Mouse (Mus musculus) embryonic facial prominence, embryonic 12.5 days (tissue): Measurements from ENCODE around the gene Zmiz1. TPM values are rescaled to one million over a fixed set of nuclear protein-coding genes. Genes with fewer than 3 reads are reported as not detected.

Experiments
- ATAC-seq: fragments of 200-750 bp; cut with Nextera tagmentation; 2 replicates; pipeline ENCODE4 v1.8.0; 2017; ENCODE audit not compliant: insufficient number of reproducible peaks, insufficient read depth, low FRiP score, low TSS enrichment
- H3K27ac ChIP-seq: fragments of 300-500 bp; sonication (generic); 2 replicates; pipeline ENCODE4 v1.5.1; 2016; ENCODE audit warnings: mild to moderate bottlenecking
- H3K27me3 ChIP-seq: fragments of 300-500 bp; sonication (generic); 2 replicates; pipeline ENCODE4 v1.6.1; 2016; ENCODE audit warnings: mild to moderate bottlenecking, moderate library complexity
- H3K36me3 ChIP-seq: fragments of 300-500 bp; sonication (generic); 2 replicates; pipeline ENCODE4 v1.6.1; 2016; ENCODE audit warnings: mild to moderate bottlenecking
- H3K4me1 ChIP-seq: fragments of 300-500 bp; sonication (generic); 2 replicates; pipeline ENCODE4 v1.6.1; 2016
- H3K4me2 ChIP-seq: fragments of 300-500 bp; sonication (generic); replicated peaks from 2 replicates; pipeline ENCODE4 v1.6.1; 2016; ENCODE audit warnings: mild to moderate bottlenecking, moderate library complexity
- H3K4me3 ChIP-seq: fragments of 300-500 bp; sonication (generic); 2 replicates; pipeline ENCODE4 v1.5.1; 2016; ENCODE audit warnings: mild to moderate bottlenecking
- H3K9ac ChIP-seq: fragments of 300-500 bp; sonication (generic); 2 replicates; pipeline ENCODE4 v1.6.1; 2016; ENCODE audit warnings: mild to moderate bottlenecking, moderate library complexity
- H3K9me3 ChIP-seq: fragments of 300-500 bp; sonication (generic); 2 replicates; pipeline ENCODE4 v1.6.1; 2016; ENCODE audit warnings: mild to moderate bottlenecking, moderate library complexity
- WGBS: fragments of 180-500 bp; shearing (Covaris S2); methylation state at CpG from one replicate; pipeline ENCODE4 v1.1.7; 2016; 5-methylcytosine and 5-hydroxymethylcytosine counted together
- polyA plus RNA-seq: library from polyadenylated mRNA; unstranded; fragments of >200 nt; fragmentation: Nextera tagmentation; extraction: Ambion mirVana; gene quantifications from 2 replicates; pipeline ENCODE4 v1.2.1, GENCODE M21; 2016

Gene Zmiz1
- polyA plus RNA-seq, 1 experiment from 2014 or later, result 43.8 TPM

DNA sequence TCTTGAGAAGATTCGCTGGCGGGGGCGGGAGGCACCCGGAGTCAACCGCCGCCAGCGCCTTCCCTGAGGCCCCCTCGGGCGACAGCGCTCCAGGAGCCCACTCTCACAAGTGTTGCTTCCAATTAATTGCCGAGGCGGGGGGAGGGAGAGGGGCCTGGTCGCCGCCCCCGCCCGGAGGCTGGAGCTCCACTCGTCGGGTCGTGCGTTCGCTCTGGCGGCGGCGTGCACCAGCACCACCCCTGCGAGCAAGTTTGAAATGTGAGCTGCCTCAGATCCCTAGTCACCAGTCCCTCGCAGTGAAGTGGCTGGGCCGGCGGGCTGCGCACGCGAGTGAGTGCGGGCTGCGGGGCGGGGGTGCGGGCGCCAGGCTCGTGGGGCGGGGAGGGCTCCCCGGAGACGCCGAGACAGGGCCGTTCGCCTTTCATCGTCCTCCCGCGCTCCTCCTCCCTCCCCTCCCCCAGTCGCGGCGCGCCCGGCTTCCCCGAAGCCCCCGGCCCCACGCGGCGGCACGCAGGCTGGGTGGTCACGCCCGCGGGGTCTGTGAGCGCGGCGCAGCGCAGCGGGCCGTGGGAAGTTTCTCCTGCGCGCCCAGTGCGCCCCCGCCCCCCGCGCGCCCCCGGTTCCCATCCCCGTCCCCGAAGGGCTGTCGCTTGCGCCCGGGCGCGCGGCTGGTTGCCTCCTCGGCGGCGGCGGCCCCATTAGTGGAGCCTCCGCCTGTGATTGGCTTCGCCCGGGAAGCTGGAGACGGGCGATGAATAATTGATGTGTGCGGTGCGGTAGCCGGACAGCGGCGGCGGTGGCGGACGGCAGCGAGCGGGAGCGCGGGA lies 148.4 kb downstream of the Zmiz1 start:
- WGBS, result under 1% methylated on average over 95 of the region's 103 CpGs
- no peaks in the 10 kb centered on the region for H3K9me3 ChIP-seq
- ATAC-seq, result peak; percentile 50
- H3K4me2 ChIP-seq, result peak overlapping the region; percentile 82
- H3K27me3 ChIP-seq, result no peaks in the 10 kb centered on the region
- H3K4me3 ChIP-seq, result peak overlapping the region; percentile 72
- peaks cover 88% of the 10 kb centered on the region for H3K4me1 ChIP-seq
- H3K36me3 ChIP-seq, result no peaks in the 10 kb centered on the region
- H3K27ac ChIP-seq, result peak overlapping the region; percentile 98
- peak overlapping the region; percentile 87 for H3K9ac ChIP-seq

- peak overlapping the region; percentile 87 for H3K9ac ChIP-seq
- no peaks in the 10 kb centered on the region for H3K27me3 ChIP-seq
- H3K4me3 ChIP-seq, result peak overlapping the region; percentile 72
- H3K27ac ChIP-seq, result peak overlapping the region; percentile 98
- no peaks in the 10 kb centered on the region for H3K36me3 ChIP-seq
- no peaks in the 10 kb centered on the region for H3K9me3 ChIP-seq
- peak; percentile 48; the same call in 1 of the 2 replicates for ATAC-seq
- H3K4me1 ChIP-seq, result peaks cover 84% of the 10 kb centered on the region
- 0% methylated on average over 47 of the region's 53 CpGs for WGBS
- H3K4me2 ChIP-seq, result peak overlapping the region; percentile 82
These were observed 149.0 kb downstream of the Zmiz1 start for GRCm38 (mm10) chr14:25607968-25608491.

DNA sequence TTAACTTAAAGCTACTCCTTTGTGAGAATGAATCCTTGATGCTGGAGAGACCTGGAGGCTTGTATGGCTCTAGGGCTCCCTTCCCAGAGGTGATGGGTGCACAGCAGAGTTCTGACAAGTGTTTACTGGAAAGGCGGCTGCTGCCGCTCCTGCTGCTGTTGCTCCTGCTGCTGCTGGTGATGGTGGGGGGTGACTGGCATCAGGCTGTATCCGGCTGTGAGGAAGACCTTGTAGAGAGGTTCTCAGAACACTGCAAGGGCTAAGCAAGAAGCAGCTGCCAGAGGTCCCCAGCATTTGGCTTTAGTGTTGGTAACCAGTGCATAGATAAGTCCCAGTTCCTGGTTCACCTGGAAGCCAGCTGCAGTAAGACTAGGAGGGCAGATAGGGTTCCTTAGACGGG lies 149.6 kb downstream of the Zmiz1 start:
- WGBS, result 7% methylated on average over 4 of the region's 4 CpGs
- Histone ChIP-seq H3K27ac (peak overlapping the region; percentile 98), H3K4me1 (peaks cover 81% of the 10 kb centered on the region)

DNA sequence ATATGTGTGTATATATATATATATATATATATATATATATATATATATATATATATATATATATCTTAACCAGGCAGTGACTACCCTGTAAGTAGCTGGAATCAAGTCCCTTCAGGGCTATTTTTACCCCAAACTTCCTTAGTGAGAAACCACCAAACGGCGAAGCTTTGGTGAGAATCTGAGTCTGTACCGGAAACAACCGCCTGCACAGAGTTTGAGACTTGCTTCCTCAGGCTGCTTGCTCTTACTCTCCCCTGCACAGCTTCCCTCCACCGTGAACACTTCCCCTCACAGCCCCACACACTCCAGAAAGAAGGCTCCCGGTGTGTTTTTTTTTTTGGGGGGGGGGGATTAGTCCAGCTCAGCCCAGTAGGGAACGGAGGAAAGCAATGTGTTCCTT lies 150.4 kb downstream of the Zmiz1 start:
- Histone ChIP-seq H3K27me3 (no peaks in the 10 kb centered on the region), H3K4me2 (peak overlapping the region; percentile 26), H3K36me3 (no peaks in the 10 kb centered on the region), H3K4me3 (no peak overlapping the region), H3K4me1 (peaks cover 77% of the 10 kb centered on the region), H3K9me3 (no peaks in the 10 kb centered on the region), H3K9ac (no peak overlapping the region), H3K27ac (no peak overlapping the region)
- no peak for ATAC-seq
- 58% methylated on average over 7 of the region's 7 CpGs for WGBS

More for the DNA sequence above, 149.6 kb downstream of the Zmiz1 start:
- peak overlapping the region; percentile 87 for H3K9ac ChIP-seq
- no peaks in the 10 kb centered on the region for H3K9me3 ChIP-seq
- H3K4me3 ChIP-seq, result peak overlapping the region; percentile 72
- no peak for ATAC-seq
- H3K4me2 ChIP-seq, result peak overlapping the region; percentile 82
- H3K36me3 ChIP-seq, result no peaks in the 10 kb centered on the region
- no peaks in the 10 kb centered on the region for H3K27me3 ChIP-seq

DNA sequence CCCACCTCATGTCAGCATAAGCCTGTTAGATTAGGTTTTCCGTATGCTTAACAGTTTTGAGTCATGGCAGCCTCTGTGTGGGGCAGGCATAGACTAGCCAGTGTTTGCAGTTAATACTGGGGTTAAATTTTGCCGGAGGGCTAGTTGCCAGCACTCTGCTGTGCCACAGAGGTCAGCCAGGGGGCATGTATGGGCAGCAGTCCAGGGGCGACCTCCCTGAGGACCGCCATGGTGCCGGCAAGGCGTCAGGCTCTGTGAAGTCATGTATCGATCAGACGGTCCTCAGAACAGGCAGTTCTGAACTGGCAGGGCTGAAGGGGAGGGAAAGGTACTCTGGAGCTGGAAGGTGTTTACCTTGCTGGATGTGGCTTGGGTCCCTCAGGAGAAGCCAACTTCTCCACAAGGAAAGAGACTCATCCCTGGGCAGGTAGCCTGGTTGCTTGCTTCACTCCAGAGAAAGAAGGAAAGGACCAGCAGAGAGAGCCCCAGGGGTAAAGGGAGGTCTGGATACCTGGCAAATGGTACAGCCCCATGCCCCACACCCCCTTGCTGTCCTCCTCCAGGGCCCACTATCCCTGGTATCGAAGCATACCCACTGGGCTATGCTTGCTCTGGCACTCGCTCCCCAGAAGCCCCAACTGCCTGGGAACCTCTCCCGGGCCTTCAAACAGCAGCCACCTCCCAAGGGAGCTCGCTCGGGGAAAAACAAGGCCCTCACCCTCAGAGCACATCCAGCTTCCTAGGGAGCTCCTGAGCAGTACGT lies 151.6 kb downstream of the Zmiz1 start:
- Histone ChIP-seq H3K27ac (peak overlapping the region; percentile 61), H3K4me3 (no peak overlapping the region), H3K4me2 (peak overlapping the region; percentile 26), H3K4me1 (peaks cover 64% of the 10 kb centered on the region), H3K9ac (peak overlapping the region; percentile 19; the same call in 1 of the 2 replicates), H3K27me3 (no peaks in the 10 kb centered on the region), H3K36me3 (no peaks in the 10 kb centered on the region), H3K9me3 (no peaks in the 10 kb centered on the region)
- 40% methylated on average over 14 of the region's 14 CpGs for WGBS
- ATAC-seq, result no peak

GRCm38 (mm10) chr14:25611159-25611697 lies 152.2 kb downstream of the Zmiz1 start:
- H3K27me3 ChIP-seq, result no peaks in the 10 kb centered on the region
- WGBS, result 42% methylated on average over 9 of the region's 9 CpGs
- H3K9ac ChIP-seq, result peak overlapping the region; percentile 19; the same call in 1 of the 2 replicates
- H3K4me2 ChIP-seq, result peak overlapping the region; percentile 26; the same call in 1 of the 2 replicates
- no peak overlapping the region for H3K4me3 ChIP-seq
- peak overlapping the region; percentile 61 for H3K27ac ChIP-seq
- peaks cover 58% of the 10 kb centered on the region for H3K4me1 ChIP-seq
- no peaks in the 10 kb centered on the region for H3K36me3 ChIP-seq
- no peaks in the 10 kb centered on the region for H3K9me3 ChIP-seq
- ATAC-seq, result no peak

- Histone ChIP-seq H3K9ac (no peak overlapping the region), H3K4me2 (no peak overlapping the region), H3K4me3 (no peak overlapping the region), H3K27ac (peak overlapping the region; percentile 61), H3K27me3 (no peaks in the 10 kb centered on the region), H3K9me3 (no peaks in the 10 kb centered on the region), H3K4me1 (peaks cover 50% of the 10 kb centered on the region), H3K36me3 (peaks cover 7% of the 10 kb centered on the region)
- WGBS, result 61% methylated on average over 10 of the region's 10 CpGs
- ATAC-seq, result no peak
These were observed 153.1 kb downstream of the Zmiz1 start for GRCm38 (mm10) chr14:25611815-25612698.

GRCm38 (mm10) chr14:25613942-25614575 lies 155.1 kb downstream of the Zmiz1 start:
- H3K4me2 ChIP-seq, result no peak overlapping the region
- no peaks in the 10 kb centered on the region for H3K9me3 ChIP-seq
- peaks cover 42% of the 10 kb centered on the region for H3K4me1 ChIP-seq
- 86% methylated on average over 8 of the region's 8 CpGs for WGBS
- ATAC-seq, result no peak
- H3K9ac ChIP-seq, result no peak overlapping the region
- no peaks in the 10 kb centered on the region for H3K27me3 ChIP-seq
- no peak overlapping the region for H3K27ac ChIP-seq
- H3K4me3 ChIP-seq, result no peak overlapping the region
- peaks cover 21% of the 10 kb centered on the region for H3K36me3 ChIP-seq

GRCm38 (mm10) chr14:25614684-25615083 lies 155.7 kb downstream of the Zmiz1 start:
- Histone ChIP-seq H3K36me3 (peaks cover 26% of the 10 kb centered on the region), H3K4me1 (peaks cover 43% of the 10 kb centered on the region), H3K9ac (no peak overlapping the region), H3K9me3 (no peaks in the 10 kb centered on the region), H3K27me3 (no peaks in the 10 kb centered on the region), H3K4me2 (no peak overlapping the region), H3K27ac (no peak overlapping the region), H3K4me3 (no peak overlapping the region)
- 71% methylated on average over 5 of the region's 5 CpGs for WGBS
- no peak for ATAC-seq

GRCm38 (mm10) chr14:25615602-25616001 lies 156.6 kb downstream of the Zmiz1 start:
- H3K27ac ChIP-seq, result no peak overlapping the region
- peaks cover 26% of the 10 kb centered on the region for H3K36me3 ChIP-seq

More at GRCm38 (mm10) chr14:25615602-25616001, 156.6 kb downstream of the Zmiz1 start:
- Histone ChIP-seq H3K9me3 (no peaks in the 10 kb centered on the region), H3K4me1 (peaks cover 36% of the 10 kb centered on the region), H3K4me2 (no peak overlapping the region), H3K9ac (no peak overlapping the region), H3K4me3 (no peak overlapping the region), H3K27me3 (no peaks in the 10 kb centered on the region)
- ATAC-seq, result no peak
- 90% methylated on average over 8 of the region's 8 CpGs for WGBS
